8 mouse cellular contexts compared by ENCODE assay signal in the genomic region with DNA sequence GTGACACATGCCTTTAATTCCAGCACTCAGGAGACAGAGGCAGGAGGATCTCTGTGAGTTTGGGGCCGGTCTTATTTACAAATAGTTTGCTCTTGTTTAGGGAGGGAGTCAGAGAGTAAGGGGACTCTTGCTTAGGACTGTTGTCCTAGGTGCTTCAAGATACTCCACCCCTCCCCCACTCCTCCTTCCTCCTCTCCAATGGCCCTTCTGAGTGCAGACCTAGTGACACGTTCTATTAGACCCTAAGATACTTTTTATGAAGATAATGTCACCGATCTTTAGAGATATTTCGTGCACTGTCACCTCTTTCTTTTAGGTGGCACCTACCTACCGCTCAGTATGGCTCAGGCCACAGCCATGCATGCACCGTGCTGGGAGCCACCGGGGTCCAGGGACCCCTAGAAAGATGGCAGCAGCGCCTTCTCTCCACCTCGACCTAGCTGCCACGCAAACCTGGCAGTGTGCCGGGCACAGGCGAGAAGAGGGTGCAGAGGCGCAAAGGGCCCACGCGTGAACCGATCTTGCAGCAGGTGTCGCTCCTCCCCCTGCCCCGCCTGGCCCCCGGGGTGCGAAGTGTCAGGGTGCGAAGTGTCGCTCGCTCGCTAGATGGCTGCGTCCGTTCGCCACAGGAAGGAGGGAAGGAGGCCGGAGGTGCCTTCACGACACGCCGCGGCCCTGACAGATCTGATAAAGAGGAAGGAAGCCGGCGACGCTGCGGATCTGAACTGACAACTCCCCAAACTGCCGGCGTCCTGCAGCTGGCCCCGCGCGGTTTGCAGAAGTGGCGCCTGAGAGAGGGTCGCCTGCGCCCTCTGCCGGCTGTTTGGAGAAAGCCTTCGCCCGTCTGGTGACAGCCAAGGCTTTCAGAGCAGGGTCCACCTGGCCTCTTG.
DNase-seq lines count a peak whose midpoint lies in the region; ATAC-seq lines count a peak whose summit lies in the region.

No protein-coding gene starts in this region.

- H3K4me1 ChIP-seq in embryonic facial prominence, embryonic 14.5 days (ENCODE audit: control insufficient read depth, insufficient read depth, low read length): 0 out of 2 replicates have a peak, but pooled peaks cover 5% of the 10 kb centered on the region
- H3K4me1 ChIP-seq in heart, embryonic 10.5 days: peaks cover 21% of the 10 kb centered on the region
- H3K4me1 ChIP-seq in kidney, embryonic 14.5 days (ENCODE audit: control insufficient read depth, insufficient read depth, low read length): peaks cover 11% of the 10 kb centered on the region
- H3K4me1 ChIP-seq in limb, embryonic 15.5 days: peaks cover 16% of the 10 kb centered on the region

- peak overlapping the region; percentile 46 for H3K9ac ChIP-seq in embryonic facial prominence, embryonic 14.5 days (ENCODE audit: low read depth, low read length)
- 0 out of 2 replicates have a peak overlapping the region, but pooled peaks have one; percentile 18 for H3K9ac ChIP-seq in kidney, embryonic 14.5 days (ENCODE audit: low read depth, low read length)
- H3K9ac ChIP-seq in limb, embryonic 15.5 days: 0 out of 2 replicates have a peak overlapping the region, but pooled peaks have one; percentile 14

- H3K9me3 ChIP-seq in embryonic facial prominence, embryonic 14.5 days (ENCODE audit: control insufficient read depth, low read length): peaks cover 6% of the 10 kb centered on the region; the same call in 1 of the 2 replicates
- H3K9me3 ChIP-seq in heart, embryonic 10.5 days: no peaks in the 10 kb centered on the region
- 0 out of 2 replicates have a peak, but pooled peaks cover 3% of the 10 kb centered on the region for H3K9me3 ChIP-seq in kidney, embryonic 14.5 days (ENCODE audit: control insufficient read depth, low read length)
- no peaks in the 10 kb centered on the region for H3K9me3 ChIP-seq in limb, embryonic 15.5 days

- peak; percentile 56 for DNase-seq in 3T3-L1 (ENCODE audit: low read depth, low spot score)
- DNase-seq in adrenal gland, postnatal 36 days: peak; percentile 88 to 92
- peak; percentile 90 for DNase-seq in embryonic facial prominence, embryonic 14.5 days (ENCODE audit: low spot score)
- peak; percentile 91 for DNase-seq in heart, embryonic 10.5 days (ENCODE audit: low spot score)
- peak; percentile 90 to 93 for DNase-seq in monocyte, adult 2 months (ENCODE audit: low read depth in 1 of 2, low spot score in 2 of 2)
- peak; percentile 83 to 89 for DNase-seq in spleen, postnatal 14 days (ENCODE audit: low spot score in 2 of 2)

- peaks cover 30% of the 10 kb centered on the region for H3K27me3 ChIP-seq in embryonic facial prominence, embryonic 14.5 days (replicated peaks; ENCODE audit: control insufficient read depth, insufficient read depth, low read length)
- H3K27me3 ChIP-seq in heart, embryonic 10.5 days (ENCODE audit: insufficient read depth, poor library complexity, severe bottlenecking): peaks cover 54% of the 10 kb centered on the region
- H3K27me3 ChIP-seq in kidney, embryonic 14.5 days (ENCODE audit: control insufficient read depth, insufficient read depth, low read length): peaks cover 22% of the 10 kb centered on the region
- peaks cover 49% of the 10 kb centered on the region for H3K27me3 ChIP-seq in limb, embryonic 15.5 days

- peak overlapping the region; percentile 39 for H3K4me3 ChIP-seq in embryonic facial prominence, embryonic 14.5 days (ENCODE audit: low read depth, low read length)
- H3K4me3 ChIP-seq in heart, embryonic 10.5 days: peak overlapping the region; percentile 56
- peak overlapping the region; percentile 38 for H3K4me3 ChIP-seq in kidney, embryonic 14.5 days (ENCODE audit: low read length)
- peak overlapping the region; percentile 41 for H3K4me3 ChIP-seq in limb, embryonic 15.5 days

- ATAC-seq in embryonic facial prominence, embryonic 14.5 days (ENCODE audit: low read depth): peak; percentile 64
- ATAC-seq in kidney, embryonic 14.5 days (ENCODE audit: low FRiP score, low TSS enrichment): peak; percentile 78
- ATAC-seq in limb, embryonic 15.5 days (ENCODE audit: insufficient number of reproducible peaks, low FRiP score, low TSS enrichment, low read depth): 0 out of 2 replicates have a peak, but pooled peaks have one; percentile 23

- no peaks in the 10 kb centered on the region for H3K36me3 ChIP-seq in embryonic facial prominence, embryonic 14.5 days (ENCODE audit: control insufficient read depth, insufficient read depth, low read length)
- peaks cover 10% of the 10 kb centered on the region for H3K36me3 ChIP-seq in heart, embryonic 10.5 days
- H3K36me3 ChIP-seq in kidney, embryonic 14.5 days (ENCODE audit: control insufficient read depth, insufficient read depth, low read length): no peaks in the 10 kb centered on the region
- H3K36me3 ChIP-seq in limb, embryonic 15.5 days: no peaks in the 10 kb centered on the region

- peak overlapping the region; percentile 78 for H3K4me2 ChIP-seq in embryonic facial prominence, embryonic 14.5 days (ENCODE audit: low read depth, low read length)
- peak overlapping the region; percentile 74 for H3K4me2 ChIP-seq in kidney, embryonic 14.5 days (replicated peaks; ENCODE audit: low read depth, low read length)
- peak overlapping the region; percentile 92 for H3K4me2 ChIP-seq in limb, embryonic 15.5 days

- 2% methylated on average over 41 of the region's 47 CpGs for WGBS in embryonic facial prominence, embryonic 14.5 days
- WGBS in heart, embryonic 10.5 days: 2% methylated on average over 39 of the region's 47 CpGs
- WGBS in kidney, embryonic 14.5 days: 4% methylated on average over 46 of the region's 47 CpGs
- 3% methylated on average over 47 of the region's 47 CpGs for WGBS in limb, embryonic 15.5 days

- no peak overlapping the region for H3K27ac ChIP-seq in embryonic facial prominence, embryonic 14.5 days (replicated peaks; ENCODE audit: low read depth, low read length)
- no peak overlapping the region for H3K27ac ChIP-seq in heart, embryonic 10.5 days
- no peak overlapping the region for H3K27ac ChIP-seq in kidney, embryonic 14.5 days (ENCODE audit: low read depth, low read length)
- no peak overlapping the region for H3K27ac ChIP-seq in limb, embryonic 15.5 days

Comparison
In these comparisons a context has a peak if more than half of its experiments do, and no peak if none do; other contexts are left out.
1. ATAC-seq: peak in every context shown above with its lines; median percentile 78 in kidney, embryonic 14.5 days; 64 in embryonic facial prominence, embryonic 14.5 days; 23 in limb, embryonic 15.5 days.